Mouse (Mus musculus) MEL (cell line): ENCODE measurements around the gene Usp18.

Experiments used
- CTCF ChIP-seq, 3 experiments: IDR thresholded peaks in 2 of 3; conservative IDR thresholded peaks in 1 of 3; 2 replicates each; pipeline ENCODE4 v1.5.1; 2011 to 2012; ENCODE audit warnings: low read length in 3 of 3, low read depth in 2 of 3, mild to moderate bottlenecking in 2 of 3, improper control_type of control experiment in 1 of 3, inconsistent platforms in 1 of 3, mixed read lengths in 1 of 3, moderate library complexity in 1 of 3; ENCODE audit not compliant: control insufficient read depth in 1 of 3, insufficient read depth in 1 of 3, poor library complexity in 1 of 3, severe bottlenecking in 1 of 3
- POLR2AphosphoS2 ChIP-seq: IDR thresholded peaks from 2 replicates; pipeline ENCODE4 v1.6.1; 2011; ENCODE audit warnings: low read length, improper control_type of control experiment
- ZC3H11A ChIP-seq: IDR thresholded peaks from 2 replicates; pipeline ENCODE4 v1.6.1; 2012; ENCODE audit warnings: low read depth, mild to moderate bottlenecking, inconsistent platforms, low read length, improper control_type of control experiment

- TF ChIP-seq CTCF (IDR thresholded peaks at IDR 0.05 in 2 of 3, conservative IDR thresholded peaks at IDR 0.05 in 1 of 3; ENCODE audit: control insufficient read depth in 1 of 3, insufficient read depth in 1 of 3, low read depth in 2 of 3, low read length in 3 of 3, poor library complexity in 1 of 3, severe bottlenecking in 1 of 3), result no peak
- TF ChIP-seq POLR2AphosphoS2, result no peak
- no peak for TF ChIP-seq ZC3H11A
Measured at GRCm38 (mm10) chr6:121210926-121211289, 34.8 kb upstream of the Usp18 start.
